Mouse (Mus musculus): ENCODE measurements around the gene Krt80.

DNA sequence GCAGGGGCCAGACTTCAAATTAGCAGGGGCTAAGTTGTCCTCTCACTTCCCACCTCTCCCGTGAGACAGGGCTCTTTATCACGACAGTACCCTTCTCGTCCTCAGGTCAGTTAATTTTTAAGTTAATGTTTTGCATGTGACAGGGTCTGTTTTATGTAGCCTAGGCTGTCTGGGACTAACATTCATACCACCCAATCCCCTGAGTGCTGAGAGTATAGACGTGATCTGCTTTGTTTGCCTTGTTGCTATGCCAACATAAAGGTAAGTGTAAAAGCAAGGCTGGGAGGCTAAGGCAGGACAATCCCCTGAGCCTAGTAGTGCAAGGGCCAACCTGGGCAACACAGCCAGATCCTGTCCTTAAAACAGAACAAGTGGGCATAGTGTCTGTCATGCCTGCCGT lies 60.5 kb downstream of the Krt80 start:
- TF ChIP-seq POLR2A (IDR thresholded peaks at IDR 0.05; ENCODE audit: low read depth, low read length) = no peak
- TF ChIP-seq CTCF (IDR thresholded peaks at IDR 0.05; ENCODE audit: extremely low read depth, insufficient read length, insufficient replicate concordance, low read depth, low read length) = no peak
